Mouse (Mus musculus): ENCODE data around the gene Klhl32. TPM values are rescaled to one million over a fixed set of nuclear protein-coding genes. Genes with fewer than 3 reads are reported as not detected.

Gene Klhl32
- polyA plus RNA-seq (2014; fragmentation: Illumina TruSeq; extraction: RNeasy Lipid Tissue Mini Kit (QIAGEN cat#74804); ENCODE audit: low read depth, low replicate concordance): not detected

GRCm38 (mm10) chr4:24850401-24851325, at the start of gene Klhl32:
Gene Klhl32 (minus strand): TSS chr4:24851124.

DNA sequence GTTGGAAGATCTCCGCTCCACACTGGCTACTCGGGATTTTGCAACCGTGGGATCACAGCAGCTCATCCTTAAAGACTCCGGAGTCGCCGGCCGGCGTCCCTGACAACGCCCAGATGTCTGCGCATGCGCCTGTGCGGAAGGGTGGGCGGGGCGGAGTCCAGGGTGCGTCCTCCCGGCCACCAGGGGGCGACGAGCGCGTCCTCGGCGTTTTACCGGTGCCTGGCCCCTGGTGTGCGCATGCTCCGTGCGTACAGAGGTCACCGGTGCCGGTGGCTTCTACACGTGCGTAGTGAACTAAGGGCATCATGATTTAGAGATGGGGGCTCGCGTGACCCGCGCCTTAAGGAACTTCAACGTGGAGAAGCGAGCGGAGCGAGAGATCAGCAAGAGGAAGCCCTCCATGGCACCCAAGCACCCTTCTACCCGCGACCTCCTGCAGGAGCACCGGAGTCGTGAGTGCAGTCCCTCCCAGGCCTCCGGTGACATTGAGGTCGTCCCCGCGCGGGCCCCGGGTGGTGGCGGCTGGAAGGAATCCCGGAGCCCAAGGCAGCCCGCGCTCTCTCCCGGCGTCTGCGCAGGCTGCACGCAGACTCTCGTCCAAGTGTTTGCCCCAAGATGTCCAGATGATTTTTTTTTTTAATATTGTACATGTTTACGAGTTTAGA, 47.1 kb upstream of the Klhl32 start, which contains the start of gene Ndufaf4:
Gene Ndufaf4 (plus strand): TSS at position 233 of the 665 bp plus-strand sequence.

Other genes with a start within 250 kb of the Klhl32 start
- 73.5 TPM for gene Ndufaf4, start 47.0 kb upstream of the Klhl32 start, polyA plus RNA-seq (2014; fragmentation: Illumina TruSeq; extraction: RNeasy Lipid Tissue Mini Kit (QIAGEN cat#74804); ENCODE audit: low read depth, low replicate concordance)
- 0.32 TPM for gene Gpr63, start 115.3 kb upstream of the Klhl32 start, polyA plus RNA-seq (2014; fragmentation: Illumina TruSeq; extraction: RNeasy Lipid Tissue Mini Kit (QIAGEN cat#74804); ENCODE audit: low read depth, low replicate concordance)

All from liver, adult 10 weeks (tissue).